Mouse (Mus musculus): ENCODE data around the gene Rnf25.

The Rnf25 gene

DNA sequence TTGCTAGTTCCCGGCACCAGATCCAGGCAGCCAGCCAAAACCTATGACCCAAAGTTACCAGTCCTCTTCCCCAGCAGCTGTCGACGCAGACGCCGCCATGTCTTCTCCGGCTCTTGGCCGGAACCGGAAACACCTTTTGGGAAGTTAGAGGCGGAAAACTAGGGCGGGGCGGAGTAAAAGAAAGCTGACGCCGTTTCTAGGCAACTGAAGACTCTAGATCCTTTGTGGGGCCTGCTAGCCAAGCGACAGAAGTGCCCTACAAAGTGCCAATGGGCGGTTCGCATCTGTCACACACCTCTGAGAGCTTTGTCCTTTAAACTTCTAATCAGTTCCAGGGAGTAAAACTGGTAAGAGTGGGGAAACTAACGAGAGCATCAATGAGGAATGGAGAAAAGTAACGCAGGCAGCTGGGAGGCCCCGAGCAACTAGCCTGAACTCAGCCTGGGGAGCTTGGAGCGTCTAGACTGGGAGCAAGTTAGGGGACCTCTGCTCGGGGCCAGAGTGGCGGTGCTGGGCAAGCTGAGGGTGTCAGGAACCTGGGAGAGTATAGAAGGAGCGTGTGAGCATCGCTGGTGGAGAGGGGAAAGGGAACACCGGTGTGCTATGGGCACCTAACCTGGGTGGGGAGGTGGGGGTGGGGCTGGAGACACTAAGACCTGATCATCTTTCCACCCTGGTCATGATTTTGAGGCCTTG, at the start of gene Rnf25, which contains the start of gene Stk36:
Gene Rnf25, minus strand, starts transcription at position 131 of the 696 bp plus-strand sequence.
Gene Stk36, plus strand, starts transcription at position 179 of the 696 bp plus-strand sequence.
- peak; percentile 87 for DNase-seq (ENCODE audit: inconsistent ontology term)

- DNase-seq (ENCODE audit: inconsistent ontology term) = peak; percentile 0
Observed at GRCm38 (mm10) chr1:74643926-74644325, 42.7 kb upstream of the Rnf25 start.

GRCm38 (mm10) chr1:74643524-74643923, 42.3 kb upstream of the Rnf25 start:
- peak; percentile 14 for DNase-seq (ENCODE audit: inconsistent ontology term)

DNA sequence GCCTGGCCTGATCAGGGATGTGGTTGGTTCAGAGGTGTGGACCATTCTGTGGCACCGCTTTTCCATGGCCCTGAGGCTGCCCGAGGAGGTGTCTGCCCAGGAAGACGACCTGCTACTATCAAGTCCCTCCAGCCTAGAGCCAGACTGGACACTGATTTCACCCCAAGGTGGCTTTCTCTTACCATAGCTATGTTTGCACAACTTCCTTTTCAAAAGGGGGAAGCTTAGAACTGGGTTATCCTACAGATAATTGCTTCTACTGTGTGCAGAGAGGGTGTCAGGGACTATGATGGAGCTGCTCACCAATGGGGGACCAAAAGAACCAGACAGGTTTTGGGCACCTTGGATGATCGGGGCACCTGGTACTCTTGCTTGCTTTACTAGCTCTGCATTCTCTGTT, 31.5 kb upstream of the Rnf25 start:
- DNase-seq (ENCODE audit: inconsistent ontology term) = no peak

DNA sequence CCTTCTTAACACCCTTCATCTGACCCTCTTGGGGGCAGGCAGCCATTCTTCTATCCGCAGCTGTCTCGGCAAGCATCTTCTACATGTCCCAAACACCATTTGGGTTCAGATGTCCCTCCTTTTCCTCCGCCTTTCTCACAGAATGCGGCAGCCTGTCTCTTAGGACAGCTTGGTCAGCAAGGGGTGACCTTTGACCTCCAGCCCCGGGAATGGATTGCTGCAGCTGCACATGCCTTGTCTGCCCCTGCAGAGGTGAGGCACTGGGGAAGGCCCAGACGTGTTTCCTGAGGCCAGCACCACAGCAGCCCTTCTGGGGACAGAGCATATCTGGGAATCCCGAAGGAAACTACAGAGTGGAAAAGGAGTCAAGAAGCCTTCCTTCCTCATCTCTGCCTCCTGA, 26.8 kb upstream of the Rnf25 start:
- no peak for DNase-seq (ENCODE audit: inconsistent ontology term)

DNA sequence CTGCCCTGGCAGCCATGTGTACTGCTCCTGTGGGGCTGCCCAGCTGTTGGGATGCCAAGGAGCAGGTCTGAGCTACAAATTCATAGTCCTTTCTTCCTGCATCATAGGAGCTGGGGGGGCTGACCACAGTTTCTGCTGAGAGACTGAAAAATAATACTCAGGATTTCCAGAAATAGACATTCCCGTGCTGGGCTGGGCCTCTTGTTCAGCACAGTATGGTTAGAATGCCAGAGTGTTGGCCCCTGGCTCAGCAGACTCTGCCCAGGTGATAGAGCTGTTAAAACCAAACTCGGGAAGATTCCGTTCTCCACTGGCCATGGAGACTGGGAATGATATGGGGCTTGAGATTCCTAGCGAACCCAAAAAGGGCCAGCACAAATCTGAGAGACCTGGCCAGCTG, 24.9 kb upstream of the Rnf25 start:
- DNase-seq (ENCODE audit: inconsistent ontology term) = no peak

DNA sequence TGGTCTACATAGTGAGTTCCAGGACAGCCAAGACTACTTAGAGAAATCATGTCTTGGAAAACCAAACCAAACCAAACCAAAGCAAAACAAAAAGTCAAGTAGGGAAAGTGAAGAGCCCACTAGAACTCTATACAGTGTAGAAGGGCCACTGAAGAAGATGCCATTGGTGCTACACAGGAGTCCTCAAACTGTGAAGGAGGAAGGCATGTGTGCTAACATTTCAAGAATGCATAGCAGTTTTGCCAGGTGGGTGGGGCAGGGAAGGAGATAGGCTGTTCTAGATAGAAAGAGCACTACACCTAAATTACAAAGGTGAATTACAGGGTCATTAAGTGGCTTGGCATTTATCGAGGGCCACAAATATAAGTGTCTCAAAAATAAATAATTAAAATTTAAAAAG, 23.0 kb upstream of the Rnf25 start:
- DNase-seq (ENCODE audit: inconsistent ontology term) = no peak

- no peak for DNase-seq (ENCODE audit: inconsistent ontology term)
Observed at GRCm38 (mm10) chr1:74600501-74601266, 513 bp downstream of the Rnf25 start.

- no peak for DNase-seq (ENCODE audit: inconsistent ontology term)
Observed at GRCm38 (mm10) chr1:74594434-74594833, 6.8 kb downstream of the Rnf25 start.

GRCm38 (mm10) chr1:74587773-74588445, 13.3 kb downstream of the Rnf25 start, which contains the start of the genes Zfp142 and Bcs1l:
Gene Zfp142 (minus strand): TSS chr1:74588246.
Gene Bcs1l (plus strand): TSS chr1:74588289.
- peak; percentile 100 for DNase-seq (ENCODE audit: inconsistent ontology term)

GRCm38 (mm10) chr1:74587233-74587772, 13.9 kb downstream of the Rnf25 start:
- no peak for DNase-seq (ENCODE audit: inconsistent ontology term)

- DNase-seq (ENCODE audit: inconsistent ontology term) = no peak
Observed at GRCm38 (mm10) chr1:74584616-74585398, 16.4 kb downstream of the Rnf25 start.

GRCm38 (mm10) chr1:74582621-74583020, 18.6 kb downstream of the Rnf25 start:
- DNase-seq (ENCODE audit: inconsistent ontology term) = no peak

GRCm38 (mm10) chr1:74569739-74570719, 31.2 kb downstream of the Rnf25 start:
- no peak for DNase-seq (ENCODE audit: inconsistent ontology term)

GRCm38 (mm10) chr1:74565834-74566233, 35.4 kb downstream of the Rnf25 start:
- no peak for DNase-seq (ENCODE audit: inconsistent ontology term)

DNA sequence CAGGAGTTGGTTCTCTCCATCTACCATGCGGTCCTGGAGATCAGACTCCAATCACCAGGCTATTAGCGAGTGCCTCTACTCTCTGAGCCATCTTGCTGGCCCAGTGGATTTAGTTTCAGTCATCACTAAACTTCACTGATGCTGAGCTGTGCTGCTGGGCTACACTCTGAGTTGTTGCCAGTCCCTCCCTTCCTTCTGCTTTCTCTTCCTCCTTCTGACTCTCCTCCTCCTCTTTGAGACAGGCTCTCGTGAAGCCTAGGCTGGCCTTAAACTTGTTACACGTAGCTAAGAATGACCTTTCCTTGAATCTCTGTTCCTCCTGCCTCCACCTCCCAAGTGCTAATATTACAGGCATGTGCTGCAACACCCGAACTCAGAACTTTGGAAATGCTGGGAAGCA, 42.1 kb downstream of the Rnf25 start:
- no peak for DNase-seq (ENCODE audit: inconsistent ontology term)

- DNase-seq (ENCODE audit: inconsistent ontology term) = peak; percentile 69
Observed at GRCm38 (mm10) chr1:74544184-74544583, 57.0 kb downstream of the Rnf25 start, which contains the start of gene Usp37. Gene Usp37 (minus strand): TSS chr1:74544284.

All from Muller cell, postnatal 12 days (primary cell).